Mouse (Mus musculus) gastrocnemius, adult 18-20 months (tissue): ENCODE results near the gene Inip. TPM values are rescaled to one million over a fixed set of nuclear protein-coding genes. Genes with fewer than 3 reads are reported as not detected.

Experiments used
- DNase-seq: peaks from one replicate; pipeline ENCODE4 v3.0.0; 2021; ENCODE audit warnings: low spot score
- total RNA-seq, 2 experiments: library from RNA; stranded (reverse); gene quantifications; 2 replicates each; pipeline ENCODE4 v1.2.3; 2021

Inip gene
- total RNA-seq, 2 experiments from 2014 or later: 2.6 to 3.3 TPM

DNA sequence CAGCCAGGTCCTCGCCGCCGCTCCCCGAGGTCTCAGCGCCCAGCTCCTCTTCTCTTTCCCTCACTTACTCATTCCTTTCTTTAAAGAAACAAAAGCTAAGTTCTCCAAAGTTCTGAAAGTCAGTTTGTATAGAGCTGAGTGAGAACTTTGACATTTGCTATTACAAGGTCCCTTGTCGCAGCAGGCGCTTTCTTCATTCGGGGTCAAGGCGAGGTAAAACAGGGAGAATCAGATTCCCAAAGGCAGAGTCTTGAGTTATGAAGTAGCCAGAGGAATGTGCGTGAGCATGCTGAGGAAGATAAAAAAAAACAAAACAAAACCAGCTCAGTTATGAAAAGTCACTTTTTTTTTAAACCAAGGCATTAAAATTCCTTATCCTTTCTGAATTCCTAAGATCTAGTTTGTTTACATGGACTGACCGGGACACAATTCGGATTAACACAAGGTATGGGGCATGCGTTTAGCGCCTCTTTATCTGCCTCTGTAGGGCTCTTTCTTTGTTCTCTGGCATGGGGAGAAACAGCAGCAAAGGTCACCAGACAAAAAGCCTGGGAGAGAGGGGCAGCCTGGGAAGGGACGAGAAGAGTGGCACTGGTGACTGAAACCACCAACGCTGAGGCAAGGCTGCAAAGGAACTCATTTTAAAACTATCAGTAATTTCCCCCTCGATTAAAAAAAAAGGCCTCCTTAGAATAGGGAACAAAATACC lies 29.1 kb downstream of the Inip start:
- DNase-seq: no peak

DNA sequence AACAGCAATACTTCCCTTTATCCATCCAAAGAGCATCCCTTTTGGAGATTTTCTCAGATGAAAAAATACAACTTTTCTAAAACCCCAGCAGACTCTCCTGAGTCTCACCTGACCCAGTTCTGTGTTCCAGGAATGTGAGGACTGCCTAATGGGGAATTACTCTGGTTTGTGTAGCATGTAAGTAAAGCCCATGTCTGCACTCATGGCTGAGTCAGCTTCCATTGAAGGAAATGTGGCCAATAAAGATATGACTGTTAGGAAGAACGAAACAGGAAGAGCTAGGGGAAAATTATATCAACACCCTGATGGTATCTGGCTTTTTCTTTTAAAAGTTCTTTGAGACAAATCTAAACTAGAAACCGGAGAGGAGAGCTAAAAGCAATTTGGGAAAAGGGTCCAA lies 33.7 kb downstream of the Inip start:
- DNase-seq: no peak

DNA sequence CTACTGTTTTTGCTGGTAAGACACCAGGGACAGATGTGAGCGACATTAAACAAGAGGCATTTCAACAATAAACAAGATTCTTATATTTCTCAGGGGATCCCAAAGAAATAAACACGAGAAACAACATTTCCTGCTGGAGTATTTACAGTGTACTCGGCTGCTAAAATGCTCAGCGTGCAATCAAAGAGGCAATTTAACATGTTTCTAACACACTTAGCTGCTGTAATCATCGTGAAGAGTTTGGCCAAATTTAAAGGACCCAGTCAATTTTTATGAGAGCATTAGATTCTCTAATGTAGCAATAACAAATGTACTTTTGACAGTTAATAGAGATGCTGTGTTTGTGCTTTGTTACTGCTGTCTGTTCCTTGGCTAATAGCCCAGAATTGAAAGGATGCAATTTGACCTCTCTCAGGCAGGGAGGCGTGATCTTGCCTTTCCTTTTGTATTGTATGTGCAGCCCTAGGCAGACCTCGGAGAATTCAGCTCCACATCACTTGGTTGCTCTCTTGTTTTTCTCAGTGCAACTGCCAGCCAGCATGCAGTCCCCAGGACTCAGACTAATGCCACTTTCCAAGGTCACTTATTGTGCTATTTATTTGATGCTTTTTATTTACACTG lies 35.9 kb downstream of the Inip start:
- no peak for DNase-seq

DNA sequence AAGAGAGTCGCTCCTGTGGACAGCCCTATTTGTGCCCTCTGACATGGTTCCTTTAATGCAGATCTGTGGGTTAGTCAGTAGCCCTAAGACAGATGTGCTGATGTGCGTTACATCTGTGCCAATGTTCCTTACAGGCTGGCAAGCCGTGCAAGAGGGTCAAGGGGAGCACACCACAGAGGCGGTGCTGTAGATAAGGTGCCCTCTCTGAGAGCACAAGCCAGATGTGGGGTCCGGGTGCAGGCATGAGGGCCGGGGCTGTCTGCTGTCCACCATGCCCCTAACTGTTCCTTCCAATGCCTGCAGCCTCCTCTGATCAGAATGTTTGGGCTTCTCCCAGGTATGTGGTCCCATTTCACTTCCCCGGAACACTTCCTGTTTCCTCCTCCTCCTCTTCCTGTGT lies 36.4 kb downstream of the Inip start:
- DNase-seq: no peak

DNA sequence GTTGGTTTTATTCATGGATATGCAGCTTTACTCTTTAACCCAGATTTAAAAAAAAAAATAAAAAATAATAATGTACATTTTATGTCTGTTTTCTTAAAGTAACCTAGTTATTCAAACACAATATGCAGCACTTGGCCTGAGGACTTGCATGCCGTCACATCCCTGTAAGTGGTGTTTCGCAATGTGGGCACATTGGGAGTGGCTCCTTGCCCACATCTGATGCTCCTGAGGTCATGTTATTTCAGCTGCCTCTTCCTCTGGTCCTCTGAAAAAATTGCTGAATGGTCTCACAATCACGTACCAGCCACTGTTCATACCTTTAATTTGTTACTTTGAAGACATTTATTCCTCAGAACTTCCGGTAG lies 40.0 kb downstream of the Inip start:
- peak; percentile 56 for DNase-seq

DNA sequence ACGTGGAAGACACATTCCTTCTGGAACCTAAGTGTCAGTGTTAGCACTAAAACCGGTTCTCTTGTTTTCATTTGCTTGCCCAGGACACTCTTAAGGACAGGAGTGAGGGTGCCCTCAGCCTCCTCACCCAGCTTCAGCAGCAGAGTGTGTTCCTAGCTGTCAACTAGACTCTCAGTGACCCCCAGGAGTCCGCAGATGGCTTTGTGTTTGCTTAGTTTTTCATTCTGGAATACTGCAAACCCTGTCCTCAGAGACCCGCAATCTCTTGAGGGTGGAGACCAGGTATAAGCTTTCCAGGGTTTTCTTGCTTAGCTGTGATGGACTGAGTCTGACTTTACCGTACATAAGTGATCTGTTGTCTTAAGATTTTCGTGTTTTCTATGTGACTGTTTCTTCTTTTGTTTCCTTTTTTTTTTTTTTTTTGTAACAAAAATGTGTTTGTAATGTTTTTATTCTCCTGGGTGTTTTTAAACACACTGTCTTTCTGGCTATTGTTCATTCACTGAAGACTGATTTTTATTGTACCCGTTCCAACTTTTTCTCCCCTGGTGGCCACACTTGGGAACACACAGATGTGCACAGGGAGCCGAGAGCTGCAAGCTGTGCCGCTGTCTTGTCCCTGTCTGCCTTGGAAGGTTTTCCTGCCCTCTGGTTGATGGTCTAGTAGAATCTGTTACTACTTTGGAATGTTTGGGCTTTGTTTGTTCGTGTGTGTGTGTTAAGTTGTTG lies 40.6 kb downstream of the Inip start:
- DNase-seq: peak; percentile 74

DNA sequence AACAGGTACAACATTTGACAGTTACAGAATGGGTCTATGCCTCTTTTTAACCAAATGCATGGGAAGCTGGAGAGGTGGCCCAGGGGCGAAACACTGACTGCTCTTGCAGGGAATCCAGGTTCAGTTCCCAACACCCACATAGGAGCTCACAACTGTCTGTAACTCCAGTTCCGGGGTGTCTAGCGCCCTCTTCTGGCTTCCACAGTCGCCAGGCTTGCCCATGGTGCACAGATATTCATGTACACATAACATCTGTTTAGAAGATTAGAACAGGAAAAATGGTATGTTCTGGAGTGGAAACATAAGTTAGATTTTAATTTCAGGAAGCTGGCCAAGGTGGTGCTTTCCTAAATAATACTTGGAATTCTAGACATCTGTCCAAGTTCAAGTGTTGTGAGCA lies 41.4 kb downstream of the Inip start:
- DNase-seq: no peak

DNA sequence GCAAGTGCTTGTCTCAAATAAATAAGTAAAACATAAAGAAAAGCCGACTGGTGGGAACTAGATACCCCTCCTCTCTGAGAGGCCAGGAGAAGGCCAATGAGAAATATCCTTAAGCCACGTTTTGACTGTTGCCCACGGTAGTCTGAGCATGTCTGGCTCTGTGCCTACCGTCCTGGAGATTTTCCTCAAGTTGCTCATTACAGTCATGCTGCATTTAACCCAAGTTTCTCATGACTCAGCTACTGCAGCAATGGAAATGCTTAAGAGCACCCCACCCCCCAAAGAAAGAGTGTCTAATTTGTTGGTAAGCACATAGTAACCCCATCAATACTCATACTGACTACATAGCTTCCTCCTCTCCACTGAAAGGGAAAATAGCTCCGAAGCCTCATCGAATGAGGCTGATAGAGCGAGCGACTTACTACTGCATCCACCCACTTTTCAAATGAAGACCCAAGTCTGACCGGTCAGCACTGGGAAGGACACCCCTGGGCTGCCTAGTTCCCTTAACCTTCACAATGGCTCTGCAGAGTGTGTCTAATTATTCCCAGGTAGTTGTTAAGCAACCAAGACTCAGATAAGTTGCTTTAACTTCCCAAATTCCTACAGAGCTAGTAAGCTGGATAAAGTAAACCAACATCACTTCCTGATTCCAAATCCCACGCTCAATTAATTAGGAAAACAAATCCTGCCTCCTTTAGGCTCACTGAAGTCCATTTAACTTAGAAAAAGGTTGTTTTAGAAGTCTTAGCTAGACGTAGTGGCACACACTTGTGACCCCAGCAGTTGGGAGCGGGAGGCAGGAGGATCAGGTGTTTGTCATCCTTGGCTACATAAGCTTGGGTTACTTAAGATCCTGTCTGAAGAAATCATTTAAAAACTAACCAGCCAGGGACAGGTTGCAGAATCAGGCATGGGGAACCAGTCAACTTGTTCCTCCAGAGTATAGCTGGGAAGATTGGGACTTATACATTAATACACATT lies 43.6 kb downstream of the Inip start:
- DNase-seq: no peak

DNA sequence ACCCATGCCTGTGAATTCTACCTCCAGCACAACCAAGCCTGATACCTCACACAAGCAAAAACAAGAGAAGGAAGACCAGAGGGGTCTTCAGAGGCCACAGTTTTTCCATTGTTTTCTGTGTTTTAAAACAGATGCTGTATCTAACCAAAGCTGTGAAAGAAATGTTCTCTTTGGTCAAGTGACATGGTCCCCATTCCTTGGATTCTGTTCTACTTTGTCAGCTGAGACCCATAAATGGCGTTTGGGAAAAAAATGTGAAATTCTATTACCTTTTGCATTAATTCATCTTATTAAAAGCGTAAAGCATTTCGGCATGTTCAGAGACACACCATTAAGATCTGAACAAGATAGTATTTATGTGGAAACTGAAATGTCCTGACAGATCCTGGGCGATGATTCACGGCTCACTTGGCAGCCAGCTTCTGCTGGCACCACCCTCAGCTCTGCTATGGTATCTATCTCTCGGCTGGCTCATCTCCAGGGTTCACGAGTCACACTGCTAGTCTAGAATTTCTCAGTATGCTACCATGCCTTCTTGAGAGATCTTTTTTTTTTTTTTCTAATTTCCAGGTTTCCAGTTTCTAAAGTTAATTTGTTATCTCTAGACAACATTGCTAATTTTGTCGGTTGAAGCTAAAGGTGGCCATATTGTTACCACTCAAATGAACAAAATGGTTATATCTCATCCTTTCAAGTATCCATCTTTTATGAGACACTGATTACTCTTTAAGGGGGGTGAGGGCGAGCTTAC lies 44.9 kb downstream of the Inip start:
- DNase-seq: peak; percentile 81

DNA sequence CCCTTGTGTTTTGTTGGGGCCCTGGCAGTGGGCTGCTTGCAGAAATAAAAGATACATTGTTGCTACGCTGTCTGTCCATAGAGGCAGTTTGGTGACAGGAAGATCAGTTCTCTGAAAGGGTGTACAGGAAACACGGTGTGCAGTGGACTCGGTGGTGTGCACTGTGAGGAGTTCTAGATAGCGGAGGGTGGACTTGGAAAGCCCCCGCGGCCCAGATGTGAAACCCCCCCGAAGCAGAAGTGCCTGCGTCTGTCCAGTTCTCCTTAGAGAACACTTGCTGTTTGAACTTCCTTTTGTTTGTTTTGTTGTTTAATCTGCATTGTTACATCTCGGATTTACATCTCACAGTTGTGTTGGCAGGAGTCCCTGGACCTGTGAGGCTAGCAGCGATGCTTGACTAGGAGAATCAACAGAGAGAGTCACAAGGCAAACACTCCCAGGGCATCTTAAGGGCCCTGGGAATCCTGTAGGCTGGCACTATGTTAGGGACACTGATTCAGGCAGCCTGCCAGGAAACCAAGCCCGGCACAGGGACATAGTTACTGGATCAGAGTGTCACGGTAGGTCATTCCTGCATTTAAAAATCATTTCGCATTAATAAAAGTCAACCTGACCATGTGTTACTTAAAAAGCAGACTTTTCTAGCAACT lies 47.8 kb downstream of the Inip start:
- peak; percentile 53 for DNase-seq

DNA sequence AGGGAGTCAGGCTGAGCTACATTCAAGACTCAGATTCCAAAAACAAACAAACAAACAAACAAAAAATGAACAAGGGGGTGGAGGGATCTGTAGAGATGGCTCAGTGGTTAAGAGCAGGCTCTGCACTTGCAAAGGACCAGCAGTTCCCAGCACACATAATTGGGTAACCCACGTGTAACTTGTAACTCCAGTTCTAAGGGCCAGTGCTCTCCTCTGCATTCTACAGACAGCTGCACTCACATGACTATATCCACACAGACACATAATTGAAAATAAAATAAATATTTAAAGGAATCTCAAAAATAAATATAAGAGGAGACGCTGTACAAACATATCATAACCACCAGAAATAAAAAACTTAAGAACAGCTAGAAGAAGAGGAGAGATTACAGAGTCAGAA lies 61.5 kb downstream of the Inip start:
- no peak for DNase-seq

DNA sequence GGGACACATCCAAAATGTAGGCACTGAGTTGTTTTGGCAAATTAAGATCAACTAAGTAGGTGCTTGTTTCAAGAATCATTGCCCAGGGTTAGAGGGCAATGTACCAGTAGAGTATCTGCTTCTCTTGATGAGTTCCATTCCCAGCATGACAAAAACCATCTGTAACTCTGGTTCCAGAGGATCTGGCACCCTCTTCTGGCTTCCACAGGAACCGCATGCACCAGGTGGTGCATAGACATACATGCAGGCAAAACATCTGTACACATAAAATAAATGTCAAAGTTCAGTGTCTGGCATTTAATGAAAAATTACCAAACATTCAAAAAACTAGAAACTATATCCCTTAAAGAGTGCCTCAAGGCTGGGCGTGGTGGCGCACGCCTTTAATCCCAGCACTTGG lies 62.1 kb downstream of the Inip start:
- no peak for DNase-seq

DNA sequence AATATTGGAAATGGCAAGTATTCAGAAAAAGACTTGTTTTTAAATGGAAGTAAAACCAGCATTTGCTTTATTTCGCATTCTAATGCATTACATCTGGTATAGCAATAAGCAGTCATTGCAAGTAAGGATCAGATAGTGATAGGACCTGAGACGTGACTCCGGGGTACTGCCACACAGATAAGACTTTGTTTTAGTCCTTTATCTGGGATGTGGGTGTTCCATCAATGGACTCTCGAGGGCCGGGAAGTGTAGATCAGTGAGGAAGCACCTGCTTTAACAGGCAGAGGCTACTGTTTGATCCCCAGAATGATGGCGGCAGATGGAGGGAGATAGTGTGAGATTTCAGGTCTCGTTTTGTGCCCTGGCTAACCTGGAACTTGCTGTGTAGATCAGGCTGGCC lies 69.8 kb downstream of the Inip start:
- no peak for DNase-seq

DNA sequence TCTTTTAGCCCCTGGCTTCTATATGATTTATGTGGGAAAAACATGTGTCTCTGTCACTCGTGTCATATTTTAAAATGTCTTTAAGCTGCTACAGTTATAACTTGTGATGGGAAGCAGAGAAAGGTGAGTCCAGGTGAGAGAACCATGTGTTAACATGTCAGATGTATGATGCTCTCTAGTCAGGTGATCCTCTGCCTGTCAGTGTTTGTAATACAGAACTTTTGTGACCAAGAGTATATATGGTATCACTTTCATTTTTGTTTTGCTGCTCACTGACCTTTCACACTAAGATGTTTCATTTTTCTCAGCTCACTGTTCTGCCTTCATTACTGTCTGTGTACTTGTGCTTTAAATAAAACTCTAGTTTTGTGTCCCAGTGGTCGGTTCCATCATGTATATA lies 72.5 kb downstream of the Inip start:
- DNase-seq: no peak

DNA sequence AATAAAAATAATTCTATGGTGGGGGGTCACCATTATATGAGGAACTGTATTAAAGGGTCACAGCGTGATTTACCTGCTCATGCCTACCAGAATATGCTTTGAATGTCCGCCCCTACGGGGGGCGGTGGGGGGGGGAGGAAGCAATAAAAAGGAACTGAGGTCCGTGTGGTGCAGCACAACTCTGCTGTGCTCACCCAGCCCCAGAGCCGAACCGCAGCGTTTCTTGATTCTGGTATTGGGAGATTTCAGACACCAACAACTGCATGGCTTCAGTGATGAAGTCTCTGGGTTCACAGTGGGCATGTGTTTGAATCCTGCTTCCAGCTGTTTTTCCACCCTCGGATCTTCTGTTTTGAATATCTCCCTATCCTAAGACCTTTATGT lies 73.5 kb downstream of the Inip start:
- DNase-seq: no peak

DNA sequence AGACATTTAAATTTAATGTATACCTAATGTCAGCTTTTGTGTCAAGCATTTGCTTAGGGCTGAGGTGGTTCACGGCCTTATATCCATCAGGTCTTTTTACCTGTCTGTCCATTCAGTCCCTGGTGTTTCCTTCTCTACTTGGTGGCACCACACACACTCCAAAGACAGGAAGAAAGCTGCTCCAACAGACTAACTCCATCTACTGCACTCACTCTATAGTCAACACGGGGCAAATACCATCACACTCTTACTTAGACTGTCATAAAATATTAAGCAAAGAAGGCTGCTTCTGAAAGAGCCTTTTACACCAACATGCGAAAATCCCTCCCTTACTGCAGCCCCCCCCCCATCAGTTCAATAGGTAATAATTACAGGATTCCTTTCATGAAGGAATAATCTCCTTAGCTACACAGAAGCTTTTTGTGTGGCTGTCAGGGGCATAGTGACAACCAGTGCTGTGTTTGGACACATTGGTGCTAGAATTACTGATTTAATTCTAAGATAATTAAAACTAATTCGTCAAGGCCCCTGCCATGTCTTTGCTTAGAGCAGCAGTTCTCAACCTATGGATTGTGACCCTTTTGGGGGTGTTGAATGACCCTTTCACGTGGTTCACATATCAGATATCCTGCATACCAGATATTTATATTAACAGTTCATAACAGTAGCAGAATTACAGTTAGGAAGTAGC lies 74.1 kb downstream of the Inip start:
- no peak for DNase-seq

DNA sequence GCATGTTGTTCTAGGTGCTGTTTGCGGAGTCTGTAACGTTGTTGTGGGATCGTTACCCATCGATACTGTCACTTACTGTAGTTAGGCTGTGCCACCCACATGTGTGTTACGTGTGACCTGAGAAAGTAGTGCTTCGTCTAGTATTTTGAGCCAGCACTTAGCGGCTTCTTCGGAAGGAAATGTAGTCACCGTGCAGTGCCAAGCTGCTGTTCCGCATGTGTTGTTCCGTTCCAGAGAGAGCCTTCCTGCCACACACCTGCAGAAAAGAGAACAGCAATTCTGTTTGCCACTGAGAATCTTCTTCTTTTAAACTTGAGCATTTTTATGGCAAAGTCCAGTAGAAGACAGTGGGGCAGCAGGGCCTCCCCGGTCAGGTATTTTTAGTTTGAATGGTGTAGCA lies 74.9 kb downstream of the Inip start:
- DNase-seq: no peak

DNA sequence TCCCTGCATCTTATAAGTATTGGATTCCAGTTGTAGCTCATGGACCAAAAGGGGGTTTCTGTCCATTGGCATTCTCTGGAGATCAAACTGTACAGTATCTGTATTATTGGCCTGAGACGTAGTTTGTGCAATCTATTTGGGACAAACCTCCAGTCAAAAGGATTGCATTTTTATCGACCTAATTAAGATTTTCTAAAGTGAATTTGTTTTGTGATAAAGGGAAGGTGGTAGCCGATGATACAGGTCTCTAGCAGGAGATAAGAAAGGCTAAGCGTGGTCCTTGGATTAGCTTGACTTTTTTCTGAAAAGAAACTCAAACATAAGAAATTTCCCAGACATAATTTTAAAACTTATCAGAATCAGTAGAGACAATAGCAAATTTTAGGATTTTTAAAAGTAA lies 75.8 kb downstream of the Inip start:
- no peak for DNase-seq

DNA sequence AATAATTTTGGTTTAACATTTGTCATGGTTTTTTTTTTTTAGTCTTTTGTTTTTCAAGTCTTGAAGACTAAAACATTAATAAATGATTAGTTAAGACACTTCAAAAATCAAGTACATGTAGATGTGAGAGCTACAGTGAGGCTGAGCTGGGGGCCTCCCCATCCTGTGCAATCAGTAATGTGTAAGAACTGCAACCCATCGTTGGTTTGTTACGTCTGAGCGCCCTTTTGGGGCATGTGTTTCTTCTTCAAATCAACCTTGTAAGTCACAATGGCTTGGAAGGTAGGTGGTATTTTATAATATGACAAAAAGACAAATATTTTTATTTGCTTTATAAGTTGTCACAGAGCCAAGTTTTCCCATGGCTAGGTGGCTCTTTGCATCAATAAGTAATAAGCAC lies 79.6 kb downstream of the Inip start:
- DNase-seq: no peak
